Mouse (Mus musculus): ENCODE data around the gene Smarca1.

DNA sequence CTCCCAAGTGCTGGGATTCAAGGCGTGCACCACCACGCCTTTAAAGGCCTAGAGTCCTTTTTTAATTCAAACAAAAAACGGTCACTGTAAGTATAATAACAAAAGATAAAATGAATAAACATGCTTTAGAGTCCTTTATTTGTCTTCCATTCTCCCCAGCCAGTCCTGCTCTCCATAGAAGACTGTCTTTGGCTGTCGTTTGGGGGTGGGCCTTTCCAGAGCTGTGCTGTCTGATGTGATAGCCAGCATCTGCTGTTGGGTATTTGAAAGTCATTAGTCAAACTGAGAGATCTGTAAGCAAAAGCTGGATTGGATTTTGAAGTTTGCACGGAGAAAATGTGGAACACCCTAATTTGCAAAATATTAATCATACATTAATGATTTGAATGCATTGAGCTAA is 44.1 kb upstream of the Smarca1 start:
- TF ChIP-seq CTCF (IDR thresholded peaks at IDR 0.05; ENCODE audit: low read depth) (no peak), EP300 (optimal IDR thresholded peaks at IDR 0.05) (no peak)
